Mouse (Mus musculus): ENCODE results near the gene Sox11. TPM values are rescaled to one million over a fixed set of nuclear protein-coding genes. Genes with fewer than 3 reads are reported as not detected.

Gene Sox11
- polyA plus RNA-seq, 1 experiment from 2014 or later: 220 TPM

GRCm38 (mm10) chr12:27293208-27293607 lies 49.2 kb downstream of the Sox11 start:
- H3K36me3 ChIP-seq: no peaks in the 10 kb centered on the region
- 30% methylated on average over 1 of the region's 1 CpGs for WGBS
- no peaks in the 10 kb centered on the region for H3K27me3 ChIP-seq
- H3K9ac ChIP-seq: no peak overlapping the region
- H3K4me3 ChIP-seq: no peak overlapping the region
- ATAC-seq (ENCODE audit: low FRiP score, low read depth): no peak
- H3K4me2 ChIP-seq (replicated peaks): no peak overlapping the region
- H3K9me3 ChIP-seq: no peaks in the 10 kb centered on the region
- H3K27ac ChIP-seq: no peak overlapping the region
- peaks cover 27% of the 10 kb centered on the region for H3K4me1 ChIP-seq

Data from limb, embryonic 13.5 days (tissue).